Mouse (Mus musculus) adrenal gland (tissue): ENCODE data around the gene Apobec3.

Experiments
- intact Hi-C: fragments of 180-260 bp; cut with DNase I; formaldehyde crosslinking; loops from one replicate; pipeline ENCODE4 v1.15.1; 2025

Apobec3 gene

DNA sequence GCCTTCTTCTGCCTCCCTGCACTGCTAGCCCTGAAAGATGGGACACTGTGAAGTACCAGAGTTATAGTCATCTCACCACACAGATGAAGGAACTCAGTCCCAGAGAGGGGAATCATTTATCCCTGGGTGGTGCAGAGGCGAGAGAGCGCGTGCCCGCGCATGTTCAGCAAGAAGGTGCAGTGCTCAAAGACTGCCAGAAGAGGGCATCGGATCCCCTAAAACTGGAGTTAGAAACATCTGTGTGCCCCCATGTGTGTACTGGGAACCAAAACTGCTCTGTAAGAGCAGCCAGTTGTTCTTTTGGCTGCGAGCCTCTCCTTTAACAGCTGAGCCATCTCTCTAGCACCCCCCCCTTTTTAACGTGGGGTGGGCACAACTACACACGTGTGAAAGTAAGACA, 55.3 kb downstream of the Apobec3 start:
- intact Hi-C loops = loop anchor here (2.0 kb wide), 2 partner anchors 64 to 120 kb away; no protein-coding TSS in a partner anchor

DNA sequence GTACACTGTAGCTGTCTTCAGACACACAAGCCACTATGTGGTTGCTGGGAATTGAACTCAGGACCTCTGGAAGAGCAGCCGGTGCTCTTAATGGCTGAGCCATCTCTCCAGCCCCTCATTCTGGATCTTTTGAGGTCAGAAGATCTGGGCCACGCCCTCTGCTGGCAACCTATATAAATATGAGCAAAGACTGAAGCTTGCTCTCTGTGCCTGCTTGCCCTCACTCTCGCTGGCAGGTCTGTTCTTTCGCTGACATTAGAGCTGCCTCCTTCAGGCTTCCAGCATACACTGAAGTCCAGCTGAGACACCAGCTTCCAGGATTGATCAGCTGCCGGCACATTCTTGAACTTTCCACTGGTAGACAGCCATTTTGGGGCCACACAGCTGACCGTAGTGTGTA, 56.2 kb downstream of the Apobec3 start:
- intact Hi-C loops = loop anchor here (2.0 kb wide), 2 partner anchors 63 to 119 kb away; no protein-coding TSS in a partner anchor

DNA sequence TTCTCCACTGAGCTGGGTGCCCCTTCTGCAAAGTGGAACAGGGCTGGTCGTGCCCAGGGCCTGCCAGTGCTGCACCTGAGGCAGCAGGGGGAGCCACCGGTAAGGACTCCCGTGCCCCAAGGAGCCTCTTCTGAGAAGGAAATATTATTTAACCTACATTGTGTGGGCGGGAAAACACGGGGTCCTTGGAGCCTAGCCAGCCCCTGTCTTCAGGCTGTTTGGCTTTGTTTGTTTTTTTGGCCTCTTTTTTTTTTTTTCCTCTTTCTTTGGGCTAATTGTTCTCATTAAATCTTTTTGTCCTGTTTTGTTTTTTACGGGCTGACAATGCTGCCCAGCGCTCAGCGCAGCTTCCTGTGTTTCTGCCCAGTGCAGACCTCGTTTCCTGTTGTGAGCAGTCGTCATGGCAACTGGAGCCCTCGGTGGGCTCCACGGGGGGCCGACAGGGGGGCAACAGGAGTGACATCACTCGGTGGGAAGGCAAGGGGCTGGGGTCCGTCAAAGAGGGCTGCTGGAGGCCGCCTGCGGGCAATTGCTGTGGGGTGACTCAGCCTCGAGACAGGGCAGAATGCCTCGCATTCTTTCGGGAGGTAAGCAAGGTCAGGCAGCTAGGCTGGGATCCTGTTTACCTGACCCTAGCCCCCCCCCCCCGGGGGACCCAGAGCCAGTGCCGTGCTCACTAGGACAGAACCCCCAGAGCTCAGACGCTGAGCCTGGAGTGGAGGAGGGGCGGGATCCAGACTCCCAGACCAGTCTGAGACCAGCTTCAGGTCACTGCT, 59.0 kb downstream of the Apobec3 start:
- intact Hi-C loops = no loop called here

DNA sequence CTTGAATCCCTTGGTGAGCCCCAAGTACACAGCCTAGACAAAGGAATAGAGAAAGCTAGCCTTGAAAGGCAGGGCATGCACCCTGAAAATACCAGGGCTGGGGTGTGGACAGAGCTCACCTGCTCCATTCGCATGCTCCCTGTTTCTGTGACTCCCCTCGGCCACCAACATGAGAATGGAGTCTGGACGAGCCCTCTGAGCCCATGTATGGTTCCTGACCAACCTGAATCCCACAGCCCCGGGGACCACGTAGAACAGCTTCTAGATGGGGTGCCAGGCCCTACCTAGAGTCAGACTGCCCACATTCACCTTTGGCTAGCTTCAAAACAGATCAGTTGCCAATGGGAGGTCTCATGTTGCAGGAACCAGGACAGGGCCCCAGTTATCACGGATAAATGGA, 59.8 kb downstream of the Apobec3 start:
- intact Hi-C loops = no loop called here

DNA sequence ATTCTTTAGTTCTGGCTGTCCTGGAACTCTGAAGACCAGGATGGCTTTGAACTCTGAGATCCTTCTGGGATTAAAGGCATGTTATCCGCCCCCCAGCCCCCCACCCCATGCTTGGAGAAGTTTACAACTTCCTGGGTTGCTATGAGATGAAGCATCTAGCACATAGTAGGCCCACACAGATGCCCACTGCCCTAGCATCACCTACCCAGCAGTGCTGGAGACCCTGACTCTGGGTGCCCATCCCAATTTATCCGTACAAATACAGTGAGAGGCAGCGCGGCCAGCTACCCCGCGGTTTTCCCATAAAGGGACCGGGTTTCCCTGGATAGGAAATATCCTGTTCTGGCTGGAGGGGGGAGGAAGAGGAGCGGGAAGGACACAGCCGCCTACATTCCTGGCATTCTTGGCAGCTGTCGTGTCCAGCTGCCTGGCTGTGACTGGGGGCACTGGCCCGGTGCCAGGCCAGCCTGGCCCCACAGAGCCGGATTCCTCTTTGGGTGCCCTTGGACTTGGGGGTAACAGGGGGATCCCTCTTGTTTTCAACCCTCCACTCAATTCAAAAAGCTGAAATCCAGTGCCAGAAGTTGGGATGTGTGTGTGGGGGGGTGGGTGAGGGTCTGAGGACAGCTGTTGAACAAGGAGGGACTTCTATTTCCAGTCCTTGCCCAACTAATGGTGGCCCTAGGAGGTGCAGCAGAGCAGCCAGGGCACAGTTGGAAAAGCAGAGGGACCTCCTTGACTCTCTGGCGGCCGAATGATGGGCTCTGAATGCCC, 60.5 kb downstream of the Apobec3 start:
- intact Hi-C loops = no loop called here

DNA sequence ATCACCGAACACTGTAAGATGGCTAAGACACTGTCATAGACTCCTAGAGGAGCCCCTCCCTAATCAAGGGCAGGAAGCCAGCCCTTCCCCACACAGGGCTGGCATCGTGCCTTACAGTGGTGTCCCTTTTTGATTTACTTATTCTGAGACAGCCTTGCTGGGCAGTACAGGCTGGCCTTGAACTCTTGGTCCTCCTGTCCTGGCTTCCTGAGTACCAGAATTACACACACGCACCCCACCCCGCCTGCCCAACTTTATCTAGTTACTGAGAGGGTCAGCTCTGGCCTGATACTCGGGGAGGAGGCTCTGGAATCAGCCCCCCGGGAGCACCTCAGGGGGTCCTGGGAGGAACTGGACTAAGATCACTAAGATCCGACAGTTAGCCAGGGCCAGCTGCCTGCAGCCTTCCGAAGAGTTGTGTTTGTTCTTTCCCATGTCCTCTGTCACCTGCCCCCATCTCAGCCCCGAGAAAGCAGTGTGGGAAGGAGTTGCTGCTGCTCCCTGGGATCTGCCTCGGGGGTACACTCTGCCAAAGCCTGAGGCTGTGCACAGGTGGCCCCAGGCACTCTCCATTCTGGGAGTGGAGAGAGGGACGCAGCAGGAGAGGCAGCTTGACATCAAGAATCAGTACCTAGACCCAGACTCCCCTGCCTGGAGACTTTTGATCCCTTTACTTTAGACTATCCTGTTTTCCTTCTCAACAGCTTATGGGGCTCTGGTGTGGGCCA, 61.2 kb downstream of the Apobec3 start:
- intact Hi-C loops = no loop called here

DNA sequence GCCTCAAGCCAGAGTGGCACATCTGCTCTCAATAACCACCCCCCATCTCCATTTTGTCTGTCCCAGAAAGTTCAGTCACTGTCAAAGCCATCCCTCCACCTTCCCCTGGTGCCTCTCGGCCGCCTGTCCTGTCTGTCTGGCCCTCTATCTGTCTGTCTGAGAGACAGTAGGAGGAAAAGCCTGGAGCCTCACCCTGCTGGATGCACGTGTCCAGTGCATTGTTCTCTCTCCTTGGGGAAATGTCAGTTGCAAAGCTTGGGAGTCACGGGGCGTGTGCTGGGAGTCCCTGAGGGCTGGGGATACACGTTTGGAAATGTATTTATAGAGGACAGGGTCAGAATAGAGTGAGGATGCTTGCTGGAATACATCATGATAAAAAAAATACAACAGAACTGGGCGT, 62.0 kb downstream of the Apobec3 start:
- intact Hi-C loops = no loop called here

DNA sequence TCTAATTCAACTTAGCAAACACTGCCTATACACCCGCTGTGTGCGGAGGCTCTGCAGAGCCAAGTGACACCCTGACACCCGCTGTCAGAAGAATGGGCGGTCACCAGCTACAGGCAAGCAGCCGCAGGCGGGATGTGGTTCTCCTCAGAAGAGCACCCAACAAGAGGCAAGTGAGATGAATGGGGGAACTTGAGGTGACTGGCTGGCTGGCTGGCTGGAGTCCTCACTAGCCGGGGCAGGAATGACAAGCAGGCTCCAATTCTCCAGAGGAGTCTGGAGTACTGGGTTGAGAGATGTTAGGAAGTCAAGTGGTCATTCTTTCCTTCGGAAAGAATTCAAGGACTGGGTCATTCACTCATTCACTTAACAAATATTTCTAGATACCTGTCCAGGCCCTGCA, 65.1 kb downstream of the Apobec3 start:
- intact Hi-C loops = no loop called here

DNA sequence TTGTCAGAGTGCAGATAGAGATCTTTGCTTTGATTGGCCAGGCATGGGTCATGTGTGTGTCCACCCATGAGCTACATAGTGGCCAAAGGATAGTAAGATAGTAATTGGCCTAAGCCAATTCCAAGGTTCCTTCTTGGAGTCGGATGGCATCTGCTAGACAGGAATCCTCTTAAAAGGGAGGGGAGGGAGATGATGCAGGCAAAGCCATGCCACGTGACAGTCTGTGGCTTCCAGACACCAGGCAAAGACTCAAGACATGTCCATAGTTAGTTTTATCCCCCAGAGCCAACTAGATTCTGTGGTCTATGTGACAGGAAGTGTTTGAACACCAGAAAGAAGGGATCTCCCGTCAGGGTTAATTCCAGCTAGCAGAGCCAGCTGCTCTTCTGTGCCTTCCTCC, 67.0 kb downstream of the Apobec3 start:
- intact Hi-C loops = no loop called here

DNA sequence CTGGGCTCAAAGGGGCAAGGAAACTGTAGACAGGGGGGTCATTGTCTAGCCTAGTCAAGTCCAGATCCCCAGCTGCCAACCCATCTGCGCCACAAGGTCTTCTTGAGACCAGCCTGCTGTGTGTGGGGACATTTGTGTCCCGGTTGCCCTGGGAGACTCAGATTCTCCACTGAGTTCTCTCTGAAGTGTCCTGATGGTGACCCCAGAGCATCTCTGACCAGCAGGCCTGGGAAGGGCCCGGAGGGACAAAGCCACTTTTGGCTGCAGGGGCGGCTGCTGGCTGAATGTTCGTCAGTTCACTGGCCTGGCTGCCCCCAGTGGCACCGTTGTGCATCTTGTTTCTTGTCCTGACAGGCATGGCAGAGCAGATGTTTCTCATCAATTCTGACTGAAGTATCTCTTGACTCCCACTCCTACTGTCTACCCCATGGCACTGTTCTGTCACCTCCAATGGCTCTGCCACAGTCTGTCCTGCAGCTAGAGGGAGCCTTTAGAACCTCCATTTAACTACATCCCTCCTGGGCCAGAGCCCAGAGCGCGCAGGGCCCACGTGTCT, 70.0 kb downstream of the Apobec3 start:
- intact Hi-C loops = no loop called here

DNA sequence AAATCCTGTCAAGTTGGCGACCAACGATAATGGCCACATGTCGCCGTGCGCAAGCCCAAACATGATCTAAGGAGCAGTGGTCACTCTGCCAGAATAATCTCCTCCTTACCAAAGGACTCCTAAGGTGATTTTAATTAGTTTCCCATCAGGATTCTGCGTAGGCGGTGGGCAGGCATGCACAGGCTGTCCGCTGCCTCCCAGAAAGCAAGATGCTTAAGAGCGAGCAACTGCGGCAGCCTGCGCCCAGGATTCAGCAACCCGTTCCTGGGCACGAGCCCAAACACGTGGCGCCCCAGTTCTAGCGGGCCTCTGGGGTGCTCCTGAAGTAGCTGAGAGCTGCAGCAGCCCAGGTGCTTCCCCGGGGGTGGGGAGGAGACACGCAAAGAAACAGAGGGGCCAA, 71.2 kb downstream of the Apobec3 start:
- intact Hi-C loops = no loop called here

DNA sequence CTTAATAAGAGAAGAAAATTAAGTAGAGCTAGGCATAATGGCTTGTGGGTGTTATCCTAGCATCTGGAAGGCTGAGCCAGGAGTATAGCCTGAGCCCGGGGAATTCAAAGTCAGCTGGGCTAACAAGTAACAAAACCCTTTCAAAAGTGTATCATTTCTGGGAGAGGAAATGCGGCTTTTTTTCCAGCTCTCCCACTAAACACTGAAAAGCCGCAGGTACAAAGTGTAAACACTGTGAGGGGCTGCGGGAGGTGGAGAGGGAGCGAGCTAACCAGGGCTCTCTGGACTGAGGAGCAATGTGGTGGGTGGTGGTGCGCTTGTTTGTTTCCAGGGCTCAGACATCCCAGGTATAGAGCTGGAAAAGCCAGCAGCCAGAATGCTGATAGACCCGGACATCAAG, 72.9 kb downstream of the Apobec3 start:
- intact Hi-C loops = no loop called here
